Mouse (Mus musculus): ENCODE data around the gene Olfr49. TPM values are rescaled to one million over a fixed set of nuclear protein-coding genes. Genes with fewer than 3 reads are reported as not detected.
A peak's percentile ranks its signal among the peaks of the same experiment; 100 is the strongest.

Gene Olfr49
- polyA plus RNA-seq, 1 experiment from 2014 or later: 0.12 TPM

DNA sequence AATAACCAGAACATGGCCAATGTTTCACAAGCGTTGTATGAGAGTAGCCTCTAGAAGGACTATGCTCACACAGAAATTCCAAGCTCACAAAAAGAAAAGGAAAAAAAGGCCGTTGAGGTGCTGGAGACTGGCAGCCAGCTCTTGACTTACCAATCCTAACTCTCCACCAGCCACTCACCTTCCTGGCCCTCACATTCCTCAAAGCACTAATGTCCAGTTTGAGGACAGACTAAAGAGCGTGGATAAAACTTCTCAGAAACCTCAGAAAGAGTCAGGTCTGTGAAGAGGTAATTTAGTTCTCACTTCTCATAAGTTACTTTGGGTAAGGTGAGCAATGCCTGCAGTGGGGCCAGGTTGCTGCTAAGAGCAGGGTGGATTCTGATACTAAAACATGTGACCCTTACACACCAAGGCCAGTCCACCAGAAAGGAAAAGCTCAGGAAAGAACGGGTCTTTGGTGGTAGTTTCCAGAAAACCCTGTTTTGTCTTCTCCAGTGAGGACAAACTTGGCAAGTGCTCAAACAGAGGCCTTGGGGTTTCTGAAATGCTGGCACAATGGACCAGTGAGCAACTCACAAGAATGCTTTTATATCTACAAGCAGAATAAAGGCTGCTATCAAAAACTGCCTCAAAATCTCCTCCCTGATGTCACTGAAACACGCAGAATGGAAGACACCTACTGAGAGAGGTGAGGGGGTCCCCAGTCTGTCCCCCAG lies 48.8 kb downstream of the Olfr49 start:
- no peaks in the 10 kb centered on the region for H3K27me3 ChIP-seq (ENCODE audit: control insufficient read depth, insufficient read depth, low read length)
- H3K4me2 ChIP-seq (ENCODE audit: low read length): no peak overlapping the region
- no peak overlapping the region for H3K27ac ChIP-seq (replicated peaks in 1 of 2; ENCODE audit: control insufficient read depth in 1 of 2, insufficient read depth in 1 of 2, low read depth in 2 of 2, low read length in 2 of 2)
- H3K4me1 ChIP-seq (ENCODE audit: control insufficient read depth in 2 of 2, insufficient read depth in 2 of 2, low read length in 2 of 2): peaks cover 31 to 38% of the 10 kb centered on the region in 2 experiments
- 74% methylated on average over 5 of the region's 5 CpGs for WGBS
- peaks cover 37% of the 10 kb centered on the region for H3K36me3 ChIP-seq (ENCODE audit: control insufficient read depth, insufficient read depth, low read length)
- H3K4me3 ChIP-seq (ENCODE audit: control insufficient read depth in 1 of 2, insufficient read depth in 1 of 2, low read depth in 1 of 2, low read length in 2 of 2): no peak overlapping the region
- H3K9ac ChIP-seq (ENCODE audit: low read length): no peak overlapping the region
- ATAC-seq (ENCODE audit: insufficient number of reproducible peaks, insufficient read depth, low FRiP score, low read depth): no peak
- no peaks in the 10 kb centered on the region for H3K9me3 ChIP-seq (ENCODE audit: control insufficient read depth, low read length)

DNA sequence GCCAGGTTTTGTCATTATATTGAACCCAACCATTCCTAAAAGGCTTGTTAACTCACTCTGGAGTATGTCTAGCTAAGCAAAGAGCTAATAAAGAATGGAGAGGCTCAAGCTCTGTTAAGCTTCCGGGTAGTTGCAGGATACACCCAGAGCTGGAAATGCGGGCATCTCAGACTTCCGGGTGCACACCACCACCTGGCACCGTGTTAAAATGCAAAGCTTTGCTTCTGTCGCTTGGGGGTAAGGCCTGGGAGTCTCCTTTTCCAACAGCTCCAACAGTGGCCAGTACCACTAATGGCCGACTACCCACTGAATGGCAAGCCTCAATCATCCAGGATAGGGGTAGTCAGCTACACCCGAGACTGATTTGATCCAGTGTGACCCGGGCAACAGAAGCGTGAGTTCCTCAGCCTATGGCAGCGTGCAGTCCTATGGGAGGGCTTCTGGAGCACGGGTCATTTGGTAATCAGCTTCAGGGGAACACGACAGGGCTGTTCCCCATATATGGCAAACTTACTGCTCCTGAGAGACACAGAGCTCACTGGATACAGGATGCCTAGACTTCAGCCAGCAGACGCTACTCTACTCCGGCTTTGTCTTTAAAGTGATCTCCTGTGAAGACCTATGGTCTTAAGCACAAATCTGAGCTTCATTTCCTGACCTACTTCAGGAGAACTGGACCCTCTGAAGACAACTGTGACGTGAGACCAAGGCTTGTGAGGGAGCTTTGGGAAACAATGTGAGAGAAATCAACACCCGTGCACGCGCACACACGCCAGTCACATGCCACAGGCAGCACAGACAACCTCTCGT lies 50.3 kb downstream of the Olfr49 start:
- 47% methylated on average over 20 of the region's 20 CpGs for WGBS
- peak overlapping the region; percentile 72 to 82 for H3K27ac ChIP-seq (replicated peaks in 1 of 2; ENCODE audit: control insufficient read depth in 1 of 2, insufficient read depth in 1 of 2, low read depth in 2 of 2, low read length in 2 of 2)
- peak overlapping the region; percentile 55 for H3K9ac ChIP-seq (ENCODE audit: low read length)
- peaks cover 30 to 34% of the 10 kb centered on the region in 2 experiments for H3K4me1 ChIP-seq (ENCODE audit: control insufficient read depth in 2 of 2, insufficient read depth in 2 of 2, low read length in 2 of 2)
- peaks cover 23% of the 10 kb centered on the region for H3K36me3 ChIP-seq (ENCODE audit: control insufficient read depth, insufficient read depth, low read length)
- H3K9me3 ChIP-seq (ENCODE audit: control insufficient read depth, low read length): no peaks in the 10 kb centered on the region
- H3K4me2 ChIP-seq (ENCODE audit: low read length): peak overlapping the region; percentile 27
- no peak overlapping the region for H3K4me3 ChIP-seq (ENCODE audit: control insufficient read depth in 1 of 2, insufficient read depth in 1 of 2, low read depth in 1 of 2, low read length in 2 of 2)
- H3K27me3 ChIP-seq (ENCODE audit: control insufficient read depth, insufficient read depth, low read length): no peaks in the 10 kb centered on the region
- peak; percentile 41; the same call in 1 of the 2 replicates for ATAC-seq (ENCODE audit: insufficient number of reproducible peaks, insufficient read depth, low FRiP score, low read depth)

DNA sequence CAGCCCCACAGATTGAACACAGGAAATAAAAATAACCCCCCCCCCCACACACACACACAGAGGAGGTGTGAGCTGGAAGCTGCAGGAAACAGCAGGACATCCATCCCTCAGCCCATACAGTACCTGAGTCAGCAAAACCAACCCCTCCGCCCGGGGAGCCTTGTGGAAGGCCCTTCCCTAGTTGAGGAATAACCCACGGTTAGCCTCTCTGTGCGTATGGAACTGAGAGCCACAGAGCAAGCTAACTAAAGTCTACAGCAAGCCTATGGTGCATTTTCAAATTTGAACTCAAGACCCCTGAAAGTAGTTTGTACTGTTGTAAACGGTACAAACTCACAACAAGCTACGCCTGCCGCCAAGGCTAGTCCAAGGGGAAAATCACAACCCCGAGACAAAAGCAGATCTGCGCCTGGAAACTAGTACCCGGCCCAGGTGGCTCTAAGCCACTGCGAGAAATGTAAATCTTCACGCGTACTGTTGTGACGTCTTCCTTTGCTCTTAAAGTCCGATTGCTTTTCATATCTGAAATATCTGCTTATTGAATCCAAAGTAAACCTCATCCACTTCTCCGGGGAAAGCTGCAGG lies 51.1 kb downstream of the Olfr49 start:
- H3K27me3 ChIP-seq (ENCODE audit: control insufficient read depth, insufficient read depth, low read length): no peaks in the 10 kb centered on the region
- H3K9ac ChIP-seq (ENCODE audit: low read length): peak overlapping the region; percentile 44
- WGBS: 65% methylated on average over 16 of the region's 16 CpGs
- peak; percentile 19; the same call in 1 of the 2 replicates for ATAC-seq (ENCODE audit: insufficient number of reproducible peaks, insufficient read depth, low FRiP score, low read depth)
- peaks cover 21% of the 10 kb centered on the region for H3K36me3 ChIP-seq (ENCODE audit: control insufficient read depth, insufficient read depth, low read length)
- no peaks in the 10 kb centered on the region for H3K9me3 ChIP-seq (ENCODE audit: control insufficient read depth, low read length)
- H3K4me2 ChIP-seq (ENCODE audit: low read length): peak overlapping the region; percentile 27
- H3K27ac ChIP-seq (replicated peaks in 1 of 2; ENCODE audit: control insufficient read depth in 1 of 2, insufficient read depth in 1 of 2, low read depth in 2 of 2, low read length in 2 of 2): peak overlapping the region; percentile 60 to 82
- H3K4me3 ChIP-seq (ENCODE audit: control insufficient read depth in 1 of 2, insufficient read depth in 1 of 2, low read depth in 1 of 2, low read length in 2 of 2): no peak overlapping the region
- H3K4me1 ChIP-seq (ENCODE audit: control insufficient read depth in 2 of 2, insufficient read depth in 2 of 2, low read length in 2 of 2): peaks cover 35 to 38% of the 10 kb centered on the region in 2 experiments

DNA sequence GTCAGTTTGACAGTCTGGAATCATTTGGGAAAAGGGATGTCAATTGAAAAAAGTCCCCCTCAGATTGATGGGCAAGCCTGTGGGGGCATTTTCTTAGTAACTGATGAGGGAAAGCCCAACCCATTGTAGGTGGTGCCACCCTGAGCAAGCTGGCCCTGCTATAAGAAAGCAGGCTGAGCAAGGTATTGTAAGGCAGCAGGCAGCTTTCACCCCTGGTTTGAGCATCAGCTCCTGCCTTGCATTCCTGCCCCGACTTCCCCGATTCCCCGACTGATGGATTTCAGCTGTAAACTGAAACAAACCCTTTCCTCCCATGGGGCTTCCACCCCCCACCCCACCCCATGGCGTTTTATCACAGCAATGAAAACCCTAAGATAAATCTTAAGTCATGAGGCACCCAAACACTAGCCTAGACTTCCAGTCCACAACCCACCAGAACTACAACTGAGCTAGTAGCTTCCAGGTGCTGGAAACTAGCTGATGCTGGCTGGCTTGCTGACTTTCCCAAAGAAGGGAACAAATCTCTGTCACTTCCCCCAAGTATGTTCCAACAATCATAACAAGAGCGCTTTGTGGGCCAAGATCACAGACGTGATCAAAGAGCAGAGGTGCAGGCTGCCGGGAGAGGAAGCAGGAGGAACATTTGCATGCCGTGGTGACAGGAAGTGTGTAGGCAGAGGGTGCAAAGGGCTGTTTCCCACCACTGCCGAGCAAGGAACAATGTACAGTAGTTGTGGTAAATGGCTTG lies 51.8 kb downstream of the Olfr49 start:
- Histone ChIP-seq H3K9ac (ENCODE audit: low read length) (peak overlapping the region; percentile 44), H3K4me3 (ENCODE audit: control insufficient read depth in 1 of 2, insufficient read depth in 1 of 2, low read depth in 1 of 2, low read length in 2 of 2) (no peak overlapping the region), H3K9me3 (ENCODE audit: control insufficient read depth, low read length) (no peaks in the 10 kb centered on the region), H3K27ac (replicated peaks in 1 of 2; ENCODE audit: control insufficient read depth in 1 of 2, insufficient read depth in 1 of 2, low read depth in 2 of 2, low read length in 2 of 2) (peak overlapping the region; percentile 60 to 82), H3K4me1 (ENCODE audit: control insufficient read depth in 2 of 2, insufficient read depth in 2 of 2, low read length in 2 of 2) (peaks cover 35 to 42% of the 10 kb centered on the region in 2 experiments), H3K4me2 (ENCODE audit: low read length) (peak overlapping the region; percentile 27), H3K36me3 (ENCODE audit: control insufficient read depth, insufficient read depth, low read length) (peaks cover 17% of the 10 kb centered on the region), H3K27me3 (ENCODE audit: control insufficient read depth, insufficient read depth, low read length) (no peaks in the 10 kb centered on the region)
- ATAC-seq (ENCODE audit: insufficient number of reproducible peaks, insufficient read depth, low FRiP score, low read depth): no peak; the same call in 1 of the 2 replicates
- 20% methylated on average over 9 of the region's 9 CpGs for WGBS

DNA sequence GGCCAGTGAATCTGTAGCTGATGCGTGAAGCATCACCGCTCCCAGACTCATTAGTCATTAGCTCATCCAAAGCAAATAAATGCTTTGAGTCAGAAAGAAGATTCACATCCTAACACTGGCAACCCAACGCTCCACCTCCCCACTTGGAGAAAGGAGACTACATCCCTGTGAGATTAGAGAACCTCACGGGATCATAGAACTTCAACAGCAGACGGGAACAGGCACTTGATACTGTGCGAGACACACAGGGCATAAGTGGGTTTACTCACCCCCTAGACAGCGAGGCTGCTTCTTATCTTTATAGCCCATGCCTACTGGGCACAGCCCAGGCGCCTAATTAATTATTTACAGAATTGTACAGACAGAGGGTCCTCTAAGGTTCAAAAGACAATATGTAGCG lies 52.6 kb downstream of the Olfr49 start:
- Histone ChIP-seq H3K27me3 (ENCODE audit: control insufficient read depth, insufficient read depth, low read length) (no peaks in the 10 kb centered on the region), H3K4me1 (ENCODE audit: control insufficient read depth in 2 of 2, insufficient read depth in 2 of 2, low read length in 2 of 2) (peaks cover 42 to 49% of the 10 kb centered on the region in 2 experiments), H3K9me3 (ENCODE audit: control insufficient read depth, low read length) (no peaks in the 10 kb centered on the region), H3K4me2 (ENCODE audit: low read length) (no peak overlapping the region; the same call in 1 of the 2 replicates), H3K27ac (replicated peaks in 1 of 2; ENCODE audit: control insufficient read depth in 1 of 2, insufficient read depth in 1 of 2, low read depth in 2 of 2, low read length in 2 of 2) (0 out of 4 replicates have a peak overlapping the region, but pooled peaks of 1 of the 2 experiments have one; percentile 33), H3K4me3 (ENCODE audit: control insufficient read depth in 1 of 2, insufficient read depth in 1 of 2, low read depth in 1 of 2, low read length in 2 of 2) (no peak overlapping the region), H3K9ac (ENCODE audit: low read length) (no peak overlapping the region), H3K36me3 (ENCODE audit: control insufficient read depth, insufficient read depth, low read length) (peaks cover 12% of the 10 kb centered on the region)
- ATAC-seq (ENCODE audit: insufficient number of reproducible peaks, insufficient read depth, low FRiP score, low read depth): no peak
- WGBS: 48% methylated on average over 9 of the region's 9 CpGs

DNA sequence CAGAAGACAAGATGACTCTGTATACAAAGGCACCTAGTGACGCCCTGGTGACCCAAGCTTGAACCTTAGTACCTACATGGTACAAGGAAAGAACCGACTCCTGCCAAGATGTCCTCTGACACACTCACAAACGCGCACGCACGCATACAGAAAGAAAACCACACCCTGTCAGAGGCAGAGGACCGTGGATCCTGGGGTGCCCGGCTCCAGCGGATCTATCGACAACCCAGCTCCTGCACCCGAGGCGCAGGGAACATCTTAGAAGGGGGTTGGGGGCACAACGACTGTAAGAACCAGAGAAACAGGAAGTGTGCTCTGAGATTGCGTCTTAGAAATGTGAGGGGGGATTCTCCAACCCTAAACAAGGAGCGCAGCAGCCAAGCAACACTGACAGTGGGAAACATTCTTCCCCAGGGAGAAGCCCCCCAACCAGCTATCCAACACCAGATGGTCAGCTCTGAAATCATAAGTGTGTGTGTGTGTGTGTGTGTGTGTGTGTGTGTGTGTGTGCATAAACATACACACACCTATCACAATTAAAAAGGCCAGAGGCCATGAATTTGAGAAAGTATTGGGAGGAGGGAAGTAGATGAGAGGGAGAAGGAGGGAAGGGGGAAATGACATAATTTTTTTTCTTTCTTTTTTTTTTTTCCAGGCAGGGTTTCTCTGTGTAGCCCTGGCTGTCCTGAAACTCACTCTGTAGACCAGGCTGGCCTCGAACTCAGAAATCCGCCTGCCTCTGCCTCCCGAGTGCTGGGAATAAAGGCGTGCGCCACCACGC lies 53.4 kb downstream of the Olfr49 start:
- no peak for ATAC-seq (ENCODE audit: insufficient number of reproducible peaks, insufficient read depth, low FRiP score, low read depth)
- no peaks in the 10 kb centered on the region for H3K27me3 ChIP-seq (ENCODE audit: control insufficient read depth, insufficient read depth, low read length)
- peaks cover 44 to 54% of the 10 kb centered on the region in 2 experiments for H3K4me1 ChIP-seq (ENCODE audit: control insufficient read depth in 2 of 2, insufficient read depth in 2 of 2, low read length in 2 of 2)
- no peak overlapping the region for H3K4me2 ChIP-seq (ENCODE audit: low read length)
- no peak overlapping the region for H3K27ac ChIP-seq (replicated peaks in 1 of 2; ENCODE audit: control insufficient read depth in 1 of 2, insufficient read depth in 1 of 2, low read depth in 2 of 2, low read length in 2 of 2)
- H3K9me3 ChIP-seq (ENCODE audit: control insufficient read depth, low read length): no peaks in the 10 kb centered on the region
- H3K4me3 ChIP-seq (ENCODE audit: control insufficient read depth in 1 of 2, insufficient read depth in 1 of 2, low read depth in 1 of 2, low read length in 2 of 2): no peak overlapping the region
- H3K36me3 ChIP-seq (ENCODE audit: control insufficient read depth, insufficient read depth, low read length): peaks cover 12% of the 10 kb centered on the region
- H3K9ac ChIP-seq (ENCODE audit: low read length): no peak overlapping the region
- WGBS: 68% methylated on average over 21 of the region's 21 CpGs
